Mouse (Mus musculus): ENCODE measurements at regions not wholly inside any gene's neighbourhood (a gene's known extent, or its start where the extent isn't known, plus 50 kb on each side); places are given as distances from the start of the nearest gene placed in this dataset.

- Histone ChIP-seq H3K9me3 (ENCODE audit: control insufficient read depth, low read length) (no peaks in the 10 kb centered on the region), H3K4me1 (ENCODE audit: control insufficient read depth, insufficient read depth, low read length) (no peaks in the 10 kb centered on the region), H3K36me3 (ENCODE audit: control insufficient read depth, insufficient read depth, low read length) (no peaks in the 10 kb centered on the region), H3K27ac (ENCODE audit: low read depth, low read length) (no peak overlapping the region), H3K4me2 (ENCODE audit: low read depth, low read length) (no peak overlapping the region), H3K9ac (replicated peaks; ENCODE audit: low read depth, low read length) (no peak overlapping the region), H3K27me3 (ENCODE audit: control insufficient read depth, insufficient read depth, low read length) (no peaks in the 10 kb centered on the region), H3K4me3 (ENCODE audit: low read depth, low read length) (no peak overlapping the region)
- 87% methylated on average over 6 of the region's 6 CpGs for WGBS
- no peak for ATAC-seq (ENCODE audit: low read depth)
Measured at GRCm38 (mm10) chr12:70648179-70648811, 177.0 kb upstream of the Frmd6 start.

- H3K36me3 ChIP-seq (ENCODE audit: control insufficient read depth, insufficient read depth, low read length), result no peaks in the 10 kb centered on the region
- no peak for ATAC-seq (ENCODE audit: low read depth)
- WGBS, result 91% methylated on average over 1 of the region's 1 CpGs
Measured at GRCm38 (mm10) chr12:70648812-70649188, 176.5 kb upstream of the Frmd6 start.

GRCm38 (mm10) chr12:70649691-70650090, 175.6 kb upstream of the Frmd6 start:
- no peak for ATAC-seq (ENCODE audit: low read depth)
- Histone ChIP-seq H3K27me3 (ENCODE audit: control insufficient read depth, insufficient read depth, low read length) (no peaks in the 10 kb centered on the region), H3K4me2 (ENCODE audit: low read depth, low read length) (no peak overlapping the region), H3K4me1 (ENCODE audit: control insufficient read depth, insufficient read depth, low read length) (no peaks in the 10 kb centered on the region), H3K9ac (replicated peaks; ENCODE audit: low read depth, low read length) (no peak overlapping the region), H3K36me3 (ENCODE audit: control insufficient read depth, insufficient read depth, low read length) (no peaks in the 10 kb centered on the region), H3K9me3 (ENCODE audit: control insufficient read depth, low read length) (no peaks in the 10 kb centered on the region), H3K4me3 (ENCODE audit: low read depth, low read length) (no peak overlapping the region), H3K27ac (ENCODE audit: low read depth, low read length) (no peak overlapping the region)
- WGBS, result 87% methylated on average over 2 of the region's 2 CpGs

More at GRCm38 (mm10) chr12:70648812-70649188, 176.5 kb upstream of the Frmd6 start:
- no peak overlapping the region for H3K4me3 ChIP-seq (ENCODE audit: low read depth, low read length)
- no peaks in the 10 kb centered on the region for H3K27me3 ChIP-seq (ENCODE audit: control insufficient read depth, insufficient read depth, low read length)
- no peaks in the 10 kb centered on the region for H3K4me1 ChIP-seq (ENCODE audit: control insufficient read depth, insufficient read depth, low read length)
- no peak overlapping the region for H3K27ac ChIP-seq (ENCODE audit: low read depth, low read length)
- H3K4me2 ChIP-seq (ENCODE audit: low read depth, low read length), result no peak overlapping the region
- H3K9ac ChIP-seq (replicated peaks; ENCODE audit: low read depth, low read length), result no peak overlapping the region
- H3K9me3 ChIP-seq (ENCODE audit: control insufficient read depth, low read length), result no peaks in the 10 kb centered on the region

- Histone ChIP-seq H3K27ac (ENCODE audit: low read depth, low read length) (no peak overlapping the region), H3K36me3 (ENCODE audit: control insufficient read depth, insufficient read depth, low read length) (no peaks in the 10 kb centered on the region), H3K9ac (replicated peaks; ENCODE audit: low read depth, low read length) (no peak overlapping the region), H3K9me3 (ENCODE audit: control insufficient read depth, low read length) (no peaks in the 10 kb centered on the region), H3K4me2 (ENCODE audit: low read depth, low read length) (no peak overlapping the region), H3K4me1 (ENCODE audit: control insufficient read depth, insufficient read depth, low read length) (no peaks in the 10 kb centered on the region), H3K4me3 (ENCODE audit: low read depth, low read length) (no peak overlapping the region), H3K27me3 (ENCODE audit: control insufficient read depth, insufficient read depth, low read length) (no peaks in the 10 kb centered on the region)
- ATAC-seq (ENCODE audit: low read depth), result no peak
- WGBS, result 75% methylated on average over 4 of the region's 4 CpGs
Measured at GRCm38 (mm10) chr12:70650470-70650869, 174.8 kb upstream of the Frmd6 start.

GRCm38 (mm10) chr12:70652751-70653150, 172.6 kb upstream of the Frmd6 start:
- 83% methylated on average over 3 of the region's 3 CpGs for WGBS
- no peaks in the 10 kb centered on the region for H3K4me1 ChIP-seq (ENCODE audit: control insufficient read depth, insufficient read depth, low read length)
- no peak overlapping the region for H3K4me2 ChIP-seq (ENCODE audit: low read depth, low read length)
- no peaks in the 10 kb centered on the region for H3K9me3 ChIP-seq (ENCODE audit: control insufficient read depth, low read length)
- no peaks in the 10 kb centered on the region for H3K36me3 ChIP-seq (ENCODE audit: control insufficient read depth, insufficient read depth, low read length)
- H3K4me3 ChIP-seq (ENCODE audit: low read depth, low read length), result no peak overlapping the region
- H3K9ac ChIP-seq (replicated peaks; ENCODE audit: low read depth, low read length), result no peak overlapping the region
- H3K27ac ChIP-seq (ENCODE audit: low read depth, low read length), result no peak overlapping the region
- ATAC-seq (ENCODE audit: low read depth), result no peak
- H3K27me3 ChIP-seq (ENCODE audit: control insufficient read depth, insufficient read depth, low read length), result no peaks in the 10 kb centered on the region

GRCm38 (mm10) chr12:70653971-70654370, 171.3 kb upstream of the Frmd6 start:
- ATAC-seq (ENCODE audit: low read depth), result no peak
- Histone ChIP-seq H3K9ac (replicated peaks; ENCODE audit: low read depth, low read length) (no peak overlapping the region), H3K27ac (ENCODE audit: low read depth, low read length) (no peak overlapping the region), H3K9me3 (ENCODE audit: control insufficient read depth, low read length) (no peaks in the 10 kb centered on the region), H3K27me3 (ENCODE audit: control insufficient read depth, insufficient read depth, low read length) (no peaks in the 10 kb centered on the region), H3K4me3 (ENCODE audit: low read depth, low read length) (no peak overlapping the region), H3K36me3 (ENCODE audit: control insufficient read depth, insufficient read depth, low read length) (no peaks in the 10 kb centered on the region), H3K4me1 (ENCODE audit: control insufficient read depth, insufficient read depth, low read length) (no peaks in the 10 kb centered on the region), H3K4me2 (ENCODE audit: low read depth, low read length) (no peak overlapping the region)
- WGBS, result 87% methylated on average over 8 of the region's 8 CpGs

- no peak for ATAC-seq (ENCODE audit: low read depth)
- H3K9ac ChIP-seq (replicated peaks; ENCODE audit: low read depth, low read length), result no peak overlapping the region
- H3K4me2 ChIP-seq (ENCODE audit: low read depth, low read length), result no peak overlapping the region
- H3K36me3 ChIP-seq (ENCODE audit: control insufficient read depth, insufficient read depth, low read length), result no peaks in the 10 kb centered on the region
- H3K27me3 ChIP-seq (ENCODE audit: control insufficient read depth, insufficient read depth, low read length), result no peaks in the 10 kb centered on the region
- no peak overlapping the region for H3K27ac ChIP-seq (ENCODE audit: low read depth, low read length)
- no peak overlapping the region for H3K4me3 ChIP-seq (ENCODE audit: low read depth, low read length)
- WGBS, result 77% methylated on average over 3 of the region's 3 CpGs
- no peaks in the 10 kb centered on the region for H3K4me1 ChIP-seq (ENCODE audit: control insufficient read depth, insufficient read depth, low read length)
- H3K9me3 ChIP-seq (ENCODE audit: control insufficient read depth, low read length), result no peaks in the 10 kb centered on the region
Measured at GRCm38 (mm10) chr12:70654546-70654945, 170.8 kb upstream of the Frmd6 start.

- Histone ChIP-seq H3K27me3 (ENCODE audit: control insufficient read depth, insufficient read depth, low read length) (no peaks in the 10 kb centered on the region), H3K4me1 (ENCODE audit: control insufficient read depth, insufficient read depth, low read length) (no peaks in the 10 kb centered on the region), H3K9me3 (ENCODE audit: control insufficient read depth, low read length) (no peaks in the 10 kb centered on the region), H3K9ac (replicated peaks; ENCODE audit: low read depth, low read length) (no peak overlapping the region), H3K27ac (ENCODE audit: low read depth, low read length) (no peak overlapping the region), H3K4me2 (ENCODE audit: low read depth, low read length) (no peak overlapping the region), H3K36me3 (ENCODE audit: control insufficient read depth, insufficient read depth, low read length) (no peaks in the 10 kb centered on the region), H3K4me3 (ENCODE audit: low read depth, low read length) (no peak overlapping the region)
- no peak for ATAC-seq (ENCODE audit: low read depth)
- 84% methylated on average over 2 of the region's 2 CpGs for WGBS
Measured at GRCm38 (mm10) chr12:70655411-70655811, 169.9 kb upstream of the Frmd6 start.

- Histone ChIP-seq H3K4me1 (ENCODE audit: control insufficient read depth, insufficient read depth, low read length) (no peaks in the 10 kb centered on the region), H3K36me3 (ENCODE audit: control insufficient read depth, insufficient read depth, low read length) (no peaks in the 10 kb centered on the region), H3K4me3 (ENCODE audit: low read depth, low read length) (no peak overlapping the region), H3K4me2 (ENCODE audit: low read depth, low read length) (no peak overlapping the region), H3K27ac (ENCODE audit: low read depth, low read length) (no peak overlapping the region), H3K27me3 (ENCODE audit: control insufficient read depth, insufficient read depth, low read length) (no peaks in the 10 kb centered on the region), H3K9me3 (ENCODE audit: control insufficient read depth, low read length) (no peaks in the 10 kb centered on the region), H3K9ac (replicated peaks; ENCODE audit: low read depth, low read length) (no peak overlapping the region)
- ATAC-seq (ENCODE audit: low read depth), result no peak
- 76% methylated on average over 8 of the region's 8 CpGs for WGBS
Measured at GRCm38 (mm10) chr12:70655900-70656544, 169.3 kb upstream of the Frmd6 start.

All from neural tube, embryonic 14.5 days (tissue).